Mouse (Mus musculus) forebrain, embryonic 12.5 days (tissue): ENCODE data around the gene Samd10. TPM values are rescaled to one million over a fixed set of nuclear protein-coding genes. Genes with fewer than 3 reads are reported as not detected.

ENCODE experiments used
- ATAC-seq: fragments of 200-750 bp; cut with Nextera tagmentation; 2 replicates; pipeline ENCODE4 v1.8.0; 2017; ENCODE audit warnings: moderate TSS enrichment; ENCODE audit not compliant: low FRiP score
- H3K27ac ChIP-seq: fragments of 300-500 bp; sonication (generic); 2 replicates; pipeline ENCODE4 v1.5.1; 2016; ENCODE audit warnings: mild to moderate bottlenecking
- H3K27me3 ChIP-seq: fragments of 300-500 bp; sonication (generic); 2 replicates; pipeline ENCODE4 v1.6.1; 2016; ENCODE audit warnings: mild to moderate bottlenecking
- H3K36me3 ChIP-seq: fragments of 300-500 bp; sonication (generic); replicated peaks from 2 replicates; pipeline ENCODE4 v1.6.1; 2016; ENCODE audit warnings: mild to moderate bottlenecking
- H3K4me1 ChIP-seq: fragments of 300-500 bp; sonication (generic); 2 replicates; pipeline ENCODE4 v1.6.1; 2016
- H3K4me2 ChIP-seq: fragments of 300-500 bp; sonication (generic); 2 replicates; pipeline ENCODE4 v1.6.1; 2016; ENCODE audit warnings: mild to moderate bottlenecking, moderate library complexity
- H3K4me3 ChIP-seq: fragments of 300-500 bp; sonication (generic); replicated peaks from 2 replicates; pipeline ENCODE4 v1.5.1; 2016; ENCODE audit warnings: mild to moderate bottlenecking
- H3K9ac ChIP-seq: fragments of 300-500 bp; sonication (generic); 2 replicates; pipeline ENCODE4 v1.6.1; 2016; ENCODE audit warnings: mild to moderate bottlenecking
- H3K9me3 ChIP-seq: fragments of 300-500 bp; sonication (generic); 2 replicates; pipeline ENCODE4 v1.6.1; 2016
- WGBS: fragments of 180-500 bp; shearing (Covaris S2); methylation state at CpG from one replicate; pipeline ENCODE4 v1.1.7; 2016; 5-methylcytosine and 5-hydroxymethylcytosine counted together
- polyA plus RNA-seq: library from polyadenylated mRNA; unstranded; fragments of >200 nt; fragmentation: Nextera tagmentation; extraction: Ambion mirVana; gene quantifications from 2 replicates; pipeline ENCODE4 v1.2.1, GENCODE M21; 2016

Samd10 gene
- polyA plus RNA-seq, 1 experiment from 2014 or later = 71.3 TPM

- Histone ChIP-seq H3K4me2 (peak overlapping the region; percentile 94), H3K27ac (no peak overlapping the region), H3K36me3 (peaks cover 23% of the 10 kb centered on the region), H3K9me3 (no peaks in the 10 kb centered on the region), H3K4me1 (peaks cover 11% of the 10 kb centered on the region), H3K27me3 (no peaks in the 10 kb centered on the region), H3K9ac (peak overlapping the region; percentile 79; the same call in 1 of the 2 replicates), H3K4me3 (peak overlapping the region; percentile 75)
- WGBS = 84% methylated on average over 5 of the region's 5 CpGs
- ATAC-seq = no peak
Measured at GRCm38 (mm10) chr2:181580131-181580772, 18.8 kb downstream of the Samd10 start.

GRCm38 (mm10) chr2:181579681-181580080 lies 19.3 kb downstream of the Samd10 start:
- H3K36me3 ChIP-seq = peaks cover 19% of the 10 kb centered on the region
- peak overlapping the region; percentile 9; the same call in 1 of the 2 replicates for H3K9ac ChIP-seq
- no peaks in the 10 kb centered on the region for H3K27me3 ChIP-seq
- no peak overlapping the region for H3K4me3 ChIP-seq
- H3K27ac ChIP-seq = no peak overlapping the region
- ATAC-seq = no peak
- 96% methylated on average over 1 of the region's 1 CpGs for WGBS
- H3K4me1 ChIP-seq = peaks cover 11% of the 10 kb centered on the region
- H3K4me2 ChIP-seq = no peak overlapping the region
- no peaks in the 10 kb centered on the region for H3K9me3 ChIP-seq

- Histone ChIP-seq H3K27ac (no peak overlapping the region), H3K4me1 (peaks cover 11% of the 10 kb centered on the region), H3K27me3 (no peaks in the 10 kb centered on the region), H3K4me3 (no peak overlapping the region), H3K9ac (no peak overlapping the region), H3K4me2 (no peak overlapping the region), H3K9me3 (no peaks in the 10 kb centered on the region), H3K36me3 (peaks cover 19% of the 10 kb centered on the region)
- ATAC-seq = no peak
- WGBS = 72% methylated on average over 5 of the region's 5 CpGs
Measured at GRCm38 (mm10) chr2:181578790-181579618, 20.0 kb downstream of the Samd10 start.

- H3K4me3 ChIP-seq = no peak overlapping the region
- 88% methylated on average over 7 of the region's 7 CpGs for WGBS
- no peak overlapping the region for H3K4me2 ChIP-seq
- peaks cover 11% of the 10 kb centered on the region for H3K4me1 ChIP-seq
- H3K36me3 ChIP-seq = peaks cover 12% of the 10 kb centered on the region
- H3K27ac ChIP-seq = no peak overlapping the region
- H3K9ac ChIP-seq = no peak overlapping the region
- H3K9me3 ChIP-seq = no peaks in the 10 kb centered on the region
- no peaks in the 10 kb centered on the region for H3K27me3 ChIP-seq
- ATAC-seq = no peak
Measured at GRCm38 (mm10) chr2:181577981-181578581, 20.9 kb downstream of the Samd10 start.

- Histone ChIP-seq H3K27me3 (no peaks in the 10 kb centered on the region), H3K9ac (no peak overlapping the region), H3K27ac (no peak overlapping the region), H3K36me3 (peaks cover 8% of the 10 kb centered on the region), H3K4me1 (peaks cover 11% of the 10 kb centered on the region), H3K4me3 (no peak overlapping the region), H3K9me3 (no peaks in the 10 kb centered on the region), H3K4me2 (no peak overlapping the region)
- ATAC-seq = no peak
- WGBS = 85% methylated on average over 2 of the region's 2 CpGs
Measured at GRCm38 (mm10) chr2:181577126-181577525, 21.9 kb downstream of the Samd10 start.

- Histone ChIP-seq H3K4me2 (no peak overlapping the region), H3K9ac (no peak overlapping the region), H3K27me3 (no peaks in the 10 kb centered on the region), H3K4me1 (peaks cover 11% of the 10 kb centered on the region), H3K36me3 (peaks cover 8% of the 10 kb centered on the region), H3K4me3 (no peak overlapping the region), H3K27ac (no peak overlapping the region), H3K9me3 (no peaks in the 10 kb centered on the region)
- 91% methylated on average over 2 of the region's 2 CpGs for WGBS
- ATAC-seq = no peak
Measured at GRCm38 (mm10) chr2:181576613-181577012, 22.4 kb downstream of the Samd10 start.

- peaks cover 1% of the 10 kb centered on the region; the same call in 1 of the 2 replicates for H3K4me1 ChIP-seq
- H3K27ac ChIP-seq = no peak overlapping the region
- H3K9ac ChIP-seq = no peak overlapping the region
- peaks cover 8% of the 10 kb centered on the region for H3K36me3 ChIP-seq
- ATAC-seq = no peak
- WGBS = 94% methylated on average over 7 of the region's 7 CpGs
- H3K4me3 ChIP-seq = no peak overlapping the region
- H3K4me2 ChIP-seq = no peak overlapping the region
- H3K27me3 ChIP-seq = no peaks in the 10 kb centered on the region
- no peaks in the 10 kb centered on the region for H3K9me3 ChIP-seq
Measured at GRCm38 (mm10) chr2:181574921-181575545, 24.0 kb downstream of the Samd10 start.

GRCm38 (mm10) chr2:181573961-181574360 lies 25.1 kb downstream of the Samd10 start:
- H3K4me1 ChIP-seq = no peaks in the 10 kb centered on the region

GRCm38 (mm10) chr2:181572921-181573920 lies 25.8 kb downstream of the Samd10 start:
- WGBS = 94% methylated on average over 15 of the region's 15 CpGs
- H3K9me3 ChIP-seq = no peaks in the 10 kb centered on the region

More at GRCm38 (mm10) chr2:181573961-181574360, 25.1 kb downstream of the Samd10 start:
- Histone ChIP-seq H3K4me3 (no peak overlapping the region), H3K36me3 (peaks cover 8% of the 10 kb centered on the region), H3K27ac (no peak overlapping the region), H3K9ac (no peak overlapping the region), H3K27me3 (no peaks in the 10 kb centered on the region), H3K9me3 (no peaks in the 10 kb centered on the region), H3K4me2 (no peak overlapping the region)
- ATAC-seq = no peak
- WGBS = 91% methylated on average over 9 of the region's 9 CpGs

GRCm38 (mm10) chr2:181571941-181572670 lies 26.9 kb downstream of the Samd10 start:
- WGBS = 95% methylated on average over 11 of the region's 11 CpGs
- Histone ChIP-seq H3K9ac (no peak overlapping the region), H3K9me3 (no peaks in the 10 kb centered on the region), H3K4me3 (no peak overlapping the region), H3K4me1 (no peaks in the 10 kb centered on the region), H3K4me2 (no peak overlapping the region), H3K27ac (no peak overlapping the region), H3K27me3 (no peaks in the 10 kb centered on the region), H3K36me3 (peaks cover 8% of the 10 kb centered on the region)
- ATAC-seq = no peak

More at GRCm38 (mm10) chr2:181572921-181573920, 25.8 kb downstream of the Samd10 start:
- Histone ChIP-seq H3K9ac (no peak overlapping the region), H3K27me3 (no peaks in the 10 kb centered on the region), H3K36me3 (peaks cover 8% of the 10 kb centered on the region), H3K4me3 (no peak overlapping the region), H3K27ac (no peak overlapping the region), H3K4me1 (no peaks in the 10 kb centered on the region), H3K4me2 (no peak overlapping the region)
- no peak for ATAC-seq
